In genomic region chr6:86497942-86498732, GRCm38 (mm10) we compare ENCODE assay signal across 8 mouse cellular contexts. TPM values are rescaled to one million over a fixed set of nuclear protein-coding genes. Genes with fewer than 3 reads are reported as not detected.
DNase-seq lines count a peak whose midpoint lies in the region; ATAC-seq and TF ChIP-seq lines count a peak whose summit lies in the region.
"Had no signal": no experiment of that assay in that cellular context is flagged by ENCODE, and none has a peak within 500 bp of the region (broad histone marks: within the 10 kb centered on the region; RNA-seq: fewer than 3 reads in every experiment).

No protein-coding gene starts in this region.

- no peak for TF ChIP-seq POLR2A in kidney, adult 2 months (IDR thresholded peaks at IDR 0.05; ENCODE audit: low read depth, low read length)

- H3K4me3 ChIP-seq in kidney, adult 2 months (ENCODE audit: insufficient read depth, low read depth, low read length): peak overlapping the region; percentile 35; the same call in 1 of the 2 replicates
- peak overlapping the region; percentile 79 for H3K4me3 ChIP-seq in E14TG2a.4 (replicated peaks; ENCODE audit: low read length)
- peak overlapping the region; percentile 31 for H3K4me3 ChIP-seq in limb, embryonic 15.5 days

- no peak for TF ChIP-seq CTCF in kidney, adult 2 months (conservative IDR thresholded peaks at IDR 0.05; ENCODE audit: insufficient read depth, insufficient read length, low read depth, low read length)
- no peak for TF ChIP-seq CTCF in E14TG2a.4 (conservative IDR thresholded peaks at IDR 0.05; ENCODE audit: low read length)

- no peak overlapping the region for H3K9ac ChIP-seq in limb, embryonic 15.5 days

- peak overlapping the region; percentile 43 for H3K4me2 ChIP-seq in limb, embryonic 15.5 days

- H3K27me3 ChIP-seq in kidney, adult 2 months (replicated peaks; ENCODE audit: control insufficient read depth, insufficient read depth, low read length): no peaks in the 10 kb centered on the region
- no peaks in the 10 kb centered on the region for H3K27me3 ChIP-seq in E14TG2a.4 (ENCODE audit: insufficient read depth, low read length)
- H3K27me3 ChIP-seq in limb, embryonic 15.5 days: no peaks in the 10 kb centered on the region

- no peak for ATAC-seq in limb, embryonic 15.5 days (ENCODE audit: insufficient number of reproducible peaks, low FRiP score, low TSS enrichment, low read depth)
- ATAC-seq in megakaryocyte, adult 5-6 weeks (ENCODE audit: poor library complexity, severe bottlenecking): no peak

- no peaks in the 10 kb centered on the region for H3K36me3 ChIP-seq in kidney, adult 2 months (ENCODE audit: control insufficient read depth, insufficient read depth, low read length)
- peaks cover 8% of the 10 kb centered on the region for H3K36me3 ChIP-seq in E14TG2a.4 (ENCODE audit: insufficient read depth, low read length)
- H3K36me3 ChIP-seq in limb, embryonic 15.5 days: no peaks in the 10 kb centered on the region

- H3K27ac ChIP-seq in kidney, adult 2 months (ENCODE audit: insufficient read depth, low read depth, low read length): peak overlapping the region; percentile 79
- peak overlapping the region; percentile 74; the same call in 1 of the 2 replicates for H3K27ac ChIP-seq in limb, embryonic 15.5 days

- WGBS in kidney, adult 2 months: 31% methylated on average over 11 of the region's 11 CpGs
- WGBS in limb, embryonic 15.5 days: 66% methylated on average over 11 of the region's 11 CpGs

- DNase-seq in kidney, adult 2 months: peak; percentile 53
- no peak for DNase-seq in kidney, adult 11 months
- peak; percentile 39 for DNase-seq in R1 (ENCODE audit: low read depth, low spot score)
- DNase-seq in urinary bladder, postnatal 25 days (ENCODE audit: low spot score): no peak
- DNase-seq: thymus, postnatal 14 days had no signal

- no peaks in the 10 kb centered on the region for H3K9me3 ChIP-seq in E14TG2a.4 (ENCODE audit: low read length)
- no peaks in the 10 kb centered on the region for H3K9me3 ChIP-seq in limb, embryonic 15.5 days

- peaks cover 11% of the 10 kb centered on the region; the same call in 1 of the 2 replicates for H3K4me1 ChIP-seq in kidney, adult 2 months (ENCODE audit: control insufficient read depth, insufficient read depth, low read length)
- peaks cover 63% of the 10 kb centered on the region for H3K4me1 ChIP-seq in E14TG2a.4 (replicated peaks; ENCODE audit: low read depth, low read length)
- peaks cover 34% of the 10 kb centered on the region; the same call in 1 of the 2 replicates for H3K4me1 ChIP-seq in limb, embryonic 15.5 days

RNA-seq across cellular contexts. Expression of gene Pcbp1, which starts 28.0 kb away (rescaled TPM):
- polyA plus RNA-seq in kidney, adult 2 months (2012; rRNA removed): 165 and 166 TPM in 2 replicates
- 456 and 462 TPM in 2 replicates for polyA plus RNA-seq in limb, embryonic 15.5 days (2015; fragmentation: Nextera tagmentation; extraction: Ambion mirVana)
- 204 and 222 TPM in 2 replicates for total RNA-seq in megakaryocyte, adult 5-6 weeks (2015)
- total RNA-seq in megakaryocyte, adult 5-6 weeks (2017): 58.9 and 76.8 TPM in 2 replicates

RNA-seq across cellular contexts. Expression of gene C87436, which starts 60.0 kb away (rescaled TPM):
- polyA plus RNA-seq in kidney, adult 2 months (2012; rRNA removed): 15.1 and 15.3 TPM in 2 replicates
- 22.9 and 24.5 TPM in 2 replicates for polyA plus RNA-seq in limb, embryonic 15.5 days (2015; fragmentation: Nextera tagmentation; extraction: Ambion mirVana)
- total RNA-seq in megakaryocyte, adult 5-6 weeks (2015): 24.8 and 34.1 TPM in 2 replicates
- 23.5 and 33.1 TPM in 2 replicates for total RNA-seq in megakaryocyte, adult 5-6 weeks (2017)

Comparison
In these comparisons a context has a peak if more than half of its experiments do, and no peak if none do; other contexts are left out.
1. DNase-seq: peak in kidney, adult 2 months (single experiment) and R1 (single experiment); none in kidney, adult 11 months (single experiment) and urinary bladder, postnatal 25 days (single experiment).
2. Peak in every context shown above with its lines, with median percentiles within 50 percentile points of each other: H3K4me3 ChIP-seq.